Mouse (Mus musculus): ENCODE measurements at regions not wholly inside any gene's neighbourhood (a gene's known extent, or its start where the extent isn't known, plus 50 kb on each side); places are given as distances from the start of the nearest gene placed in this dataset.

DNA sequence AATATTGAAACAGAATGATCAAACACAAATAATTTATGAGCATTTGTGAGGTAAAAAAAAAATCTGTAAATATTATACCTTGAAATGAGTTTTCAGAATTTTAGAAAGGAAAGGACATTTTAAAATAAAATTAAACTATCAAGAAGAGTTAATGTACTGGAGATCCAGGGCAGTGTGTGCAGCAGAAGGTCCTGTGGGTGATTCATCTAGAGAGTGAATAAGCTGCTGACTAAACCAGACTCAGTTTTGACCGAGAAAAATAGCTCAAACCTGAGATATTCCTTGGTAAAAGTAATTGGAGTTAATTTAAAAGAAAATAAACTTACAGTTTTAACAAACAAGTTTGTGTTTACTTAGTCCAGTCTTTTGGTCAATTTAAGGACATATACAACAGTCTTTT lies 1118.6 kb upstream of the Celf2 start:
- DNase-seq = no peak

DNA sequence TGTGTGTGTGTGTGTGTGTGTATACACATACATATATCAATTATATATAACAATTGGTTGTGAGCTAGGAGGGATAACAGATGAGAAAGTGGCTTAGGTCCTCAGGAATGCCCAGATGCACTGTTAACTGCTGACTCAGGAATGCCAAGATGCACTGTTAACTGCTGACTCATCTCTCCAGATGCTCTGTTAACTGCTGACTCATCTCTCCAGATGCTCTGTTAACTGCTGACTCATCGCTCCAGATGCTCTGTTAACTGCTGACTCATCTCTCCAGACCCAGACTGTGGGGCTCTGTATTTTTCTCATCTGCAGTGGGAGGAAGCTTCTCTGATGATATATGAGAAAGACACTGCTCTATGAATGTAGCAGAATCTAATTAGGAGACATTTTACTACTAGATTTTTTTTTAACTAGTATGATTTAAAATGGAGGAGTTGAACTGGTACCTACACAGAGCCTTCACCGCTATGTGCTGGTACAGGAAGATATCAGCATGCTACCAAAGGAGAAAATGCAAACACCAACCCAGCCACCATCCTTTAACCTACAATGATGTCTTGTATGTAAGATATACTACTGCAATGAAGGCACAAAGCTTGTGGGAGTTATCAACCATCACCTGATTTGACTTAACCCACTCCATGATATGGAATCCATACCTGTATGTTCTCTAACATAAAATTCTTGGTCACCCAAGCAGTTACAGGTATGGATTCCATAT lies 1119.3 kb upstream of the Celf2 start:
- DNase-seq = no peak

DNA sequence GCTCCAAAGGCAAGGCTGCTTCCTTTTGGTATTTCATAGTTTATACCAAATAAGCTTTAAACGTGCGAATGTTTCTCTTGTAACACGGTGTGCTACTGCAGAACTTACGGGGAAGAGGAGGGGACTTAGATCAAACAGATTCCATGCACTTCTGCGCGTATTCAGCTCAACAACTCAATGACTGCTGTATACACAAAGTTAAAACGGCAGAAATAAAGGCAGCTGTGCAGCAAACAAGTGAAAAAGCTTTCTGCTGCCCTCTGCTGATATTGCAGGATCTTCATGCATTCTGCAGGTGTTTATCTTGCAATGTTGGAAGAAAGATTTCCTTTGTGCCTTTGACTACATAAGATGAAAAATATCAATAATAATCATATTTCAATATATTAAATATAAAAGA lies 1128.7 kb upstream of the Celf2 start:
- no peak for DNase-seq

DNA sequence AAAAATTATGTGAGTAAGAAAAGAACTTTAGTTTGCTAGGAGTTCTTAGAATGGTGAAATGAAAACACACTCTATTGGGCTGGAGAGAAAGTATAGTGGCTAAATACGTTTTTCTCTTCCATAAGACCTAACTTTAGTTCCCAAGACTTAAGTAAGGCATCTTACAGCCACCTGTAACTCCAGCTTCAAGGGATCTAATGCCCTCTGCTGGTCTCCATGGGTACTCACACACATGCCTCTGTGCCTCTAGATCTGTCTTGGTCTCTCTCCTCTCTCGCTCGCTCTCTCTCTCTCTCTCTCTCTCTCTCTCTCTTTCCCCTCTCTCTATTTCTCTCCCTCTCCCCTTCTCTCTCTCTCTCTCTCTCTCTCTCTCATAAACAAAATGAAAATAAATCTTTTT lies 1129.9 kb upstream of the Celf2 start:
- no peak for DNase-seq

DNA sequence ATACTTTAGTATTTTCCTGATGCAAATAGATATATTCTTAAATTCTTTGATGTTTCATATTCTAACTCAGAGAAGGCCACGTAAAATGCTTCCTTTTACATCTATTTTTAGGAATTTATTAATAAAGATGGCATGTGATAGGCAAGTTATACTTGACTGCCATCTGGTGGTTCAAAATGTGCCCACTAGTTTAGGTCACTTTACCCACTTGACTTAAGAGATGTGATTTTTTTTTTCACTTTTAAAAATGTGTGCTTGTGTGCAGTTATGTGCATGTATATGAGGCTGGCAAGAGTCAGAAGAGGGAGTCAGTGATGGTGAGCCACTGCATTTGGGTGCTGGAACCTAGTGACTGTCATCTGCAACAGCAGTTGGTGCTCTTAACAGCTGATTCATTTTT lies 1136.1 kb upstream of the Celf2 start:
- no peak for DNase-seq

DNA sequence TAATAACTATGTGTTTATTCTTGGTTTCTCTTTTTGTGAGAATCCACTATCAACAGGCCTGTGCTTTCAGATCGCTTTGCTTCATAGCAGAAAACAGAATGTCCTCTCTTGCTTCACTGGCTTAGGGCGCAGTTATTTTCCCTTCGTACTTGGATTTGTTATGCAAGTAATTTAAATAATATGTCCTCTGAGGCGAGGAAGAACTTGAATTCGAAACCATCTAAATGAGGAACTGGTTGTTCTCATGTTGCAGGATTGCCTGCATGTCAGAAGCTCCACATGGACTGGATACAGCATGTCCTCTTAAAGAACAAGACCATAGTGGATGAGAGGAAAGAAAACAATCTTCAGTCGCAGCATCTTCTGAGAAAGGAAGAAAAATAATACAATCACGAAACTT lies 1151.2 kb upstream of the Celf2 start:
- no peak for DNase-seq

DNA sequence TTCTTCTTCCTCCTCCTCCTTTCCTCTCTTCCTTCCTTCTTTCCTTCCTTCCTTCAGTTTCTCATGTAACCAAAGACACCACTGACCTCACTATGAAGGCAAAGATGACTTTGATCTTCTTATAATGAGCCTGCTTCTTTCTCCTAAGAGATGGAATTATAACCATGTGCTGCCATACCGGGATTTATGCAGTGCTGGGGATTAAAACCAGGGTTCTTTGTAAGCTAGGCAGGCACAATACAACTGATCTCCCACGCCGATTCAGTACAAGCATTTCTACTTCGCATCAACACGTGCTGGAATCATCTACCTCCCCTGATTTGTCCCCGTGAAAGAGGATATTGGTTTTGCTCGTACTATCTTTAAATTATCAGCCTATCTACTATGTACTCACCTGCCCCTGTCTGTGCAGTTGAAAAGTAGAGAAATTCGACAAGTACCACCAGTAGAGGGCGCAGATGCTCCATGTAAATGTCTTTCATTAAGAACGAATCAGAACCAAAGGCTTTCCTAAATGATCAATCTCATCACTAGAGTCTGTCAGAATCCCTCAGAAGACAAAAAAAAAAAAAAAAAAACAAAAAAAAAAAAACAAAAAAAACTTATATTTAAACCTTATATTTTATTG lies 1164.5 kb upstream of the Celf2 start:
- DNase-seq = peak; percentile 35

DNA sequence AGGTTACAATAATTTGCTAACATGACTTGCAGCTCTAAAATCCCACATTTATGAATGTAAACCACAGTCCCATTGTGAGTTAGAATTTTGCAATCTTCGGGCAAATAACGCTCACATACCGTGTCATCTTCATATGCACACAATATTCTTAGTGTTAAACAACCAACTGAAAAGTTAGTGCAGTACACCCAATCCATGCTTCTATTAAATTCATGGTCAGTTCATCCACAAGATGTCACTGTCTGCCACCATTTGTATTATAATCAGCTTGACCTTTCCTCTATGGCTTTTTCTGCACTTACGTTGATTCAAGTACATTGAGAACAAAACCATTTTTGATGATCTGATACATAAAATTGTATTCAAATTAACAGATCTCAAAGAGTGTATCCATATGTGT lies 1166.2 kb upstream of the Celf2 start:
- no peak for DNase-seq

DNA sequence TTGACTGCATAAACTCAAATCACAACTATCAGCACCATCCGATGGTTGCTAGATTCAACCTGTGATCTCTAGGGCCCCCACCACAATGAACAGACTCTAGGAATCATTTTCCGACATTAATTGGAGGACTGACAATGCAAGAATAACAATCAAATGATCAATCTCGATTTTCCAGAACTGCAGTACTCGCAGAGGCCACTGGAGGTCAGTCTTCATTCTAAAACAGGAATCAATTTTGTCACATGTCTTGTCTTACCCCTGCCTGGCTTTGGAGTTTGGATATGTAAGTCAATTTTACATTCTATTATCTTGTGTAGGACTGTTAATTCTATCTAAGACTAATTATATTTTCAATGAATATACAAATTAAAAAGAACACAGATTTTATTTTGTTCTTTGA lies 1167.2 kb upstream of the Celf2 start:
- DNase-seq = no peak

DNA sequence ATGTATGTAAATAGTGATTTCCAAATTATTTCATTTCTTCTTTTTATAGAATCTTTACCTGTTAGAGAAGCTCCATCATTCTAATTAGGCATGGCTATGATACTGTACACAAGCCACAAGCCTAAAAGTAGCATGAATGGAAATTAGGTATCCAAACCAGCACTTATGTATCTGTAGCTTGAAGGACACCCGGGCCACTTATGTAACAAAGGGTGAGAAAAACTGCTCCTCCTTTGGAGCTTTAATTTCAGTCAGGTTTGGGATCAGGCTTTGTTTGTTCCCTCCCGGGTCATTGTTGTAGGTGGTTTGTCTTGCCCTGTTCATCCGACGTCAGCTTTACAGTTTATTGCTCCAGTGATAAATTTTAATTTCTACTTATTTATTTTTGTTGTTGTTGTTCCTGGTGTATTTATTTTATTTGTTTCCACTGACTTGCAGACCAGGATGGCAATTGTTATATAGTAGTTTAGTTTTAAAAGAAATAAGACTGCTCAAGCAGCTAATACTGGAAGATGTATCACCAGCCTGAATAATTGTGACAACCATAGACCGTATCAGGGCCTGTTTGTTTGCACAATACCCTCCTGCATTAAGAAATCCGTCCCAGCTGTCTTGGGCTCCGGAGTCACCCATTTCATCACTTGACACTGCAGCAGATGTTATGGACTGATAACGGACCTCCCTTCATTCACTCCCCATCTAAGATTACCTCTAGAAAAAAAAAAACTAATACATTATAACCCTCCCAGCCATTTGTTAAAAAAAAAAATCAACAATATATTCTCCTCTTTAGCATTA lies 1181.7 kb upstream of the Celf2 start:
- DNase-seq = no peak

DNA sequence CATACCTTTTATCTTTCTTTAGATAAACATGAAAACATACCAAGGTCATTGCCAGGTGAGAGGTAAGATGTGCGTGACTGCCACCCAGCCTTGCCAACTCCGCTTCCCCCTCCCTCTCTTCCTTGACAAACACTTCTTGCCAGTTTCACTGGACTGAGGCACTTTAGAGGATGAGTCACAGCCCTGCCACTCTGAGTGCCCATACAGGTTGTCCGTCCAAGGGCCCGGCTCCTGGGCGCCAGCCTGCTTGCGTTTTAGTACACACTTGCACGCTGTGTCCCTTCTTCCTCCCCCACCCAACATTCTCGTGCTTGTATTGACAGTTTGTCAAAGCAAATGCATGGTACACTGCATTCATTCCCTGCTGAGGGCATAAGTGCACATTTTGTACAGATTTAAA lies 1151.7 kb upstream of the 4930412O13Rik start:
- DNase-seq = no peak

DNA sequence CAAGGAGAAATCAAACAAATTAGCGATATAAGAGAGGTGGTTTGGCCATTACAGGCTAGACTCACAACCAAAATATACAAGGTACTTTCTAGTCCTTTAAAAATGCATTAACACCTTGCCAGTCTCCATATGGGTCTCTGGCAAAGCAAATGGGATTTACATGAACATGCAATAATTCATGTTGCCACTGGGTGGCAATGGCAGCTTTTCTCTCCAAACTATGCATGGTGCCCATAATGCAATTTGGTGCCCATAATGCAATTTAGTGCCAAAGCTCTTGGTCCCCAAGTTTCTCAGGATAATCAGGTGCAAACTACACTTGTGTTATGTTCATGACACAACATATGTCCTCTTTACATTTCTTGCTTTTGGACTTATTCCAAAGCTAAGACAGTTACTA lies 1126.9 kb upstream of the 4930412O13Rik start:
- peak; percentile 6 for DNase-seq

DNA sequence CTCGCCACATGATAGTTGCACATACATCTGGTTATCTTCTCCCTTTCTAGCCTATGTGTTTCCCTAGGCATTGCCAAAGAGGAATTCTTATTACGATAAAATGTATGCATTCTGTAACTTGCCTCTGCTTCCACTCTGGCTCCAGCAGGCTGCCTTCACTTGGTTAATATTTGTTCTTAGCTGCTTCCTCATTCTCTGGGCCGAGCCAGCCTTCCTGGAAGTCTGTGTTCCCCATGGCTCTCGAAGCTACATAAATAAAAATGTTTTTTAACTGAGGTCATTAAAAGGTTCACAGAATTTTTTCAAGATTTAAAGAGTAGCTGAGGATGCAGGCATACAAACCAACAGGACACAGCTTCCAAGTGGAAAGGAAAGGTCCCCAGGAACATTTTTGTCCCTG lies 1124.5 kb upstream of the 4930412O13Rik start:
- DNase-seq = no peak

DNA sequence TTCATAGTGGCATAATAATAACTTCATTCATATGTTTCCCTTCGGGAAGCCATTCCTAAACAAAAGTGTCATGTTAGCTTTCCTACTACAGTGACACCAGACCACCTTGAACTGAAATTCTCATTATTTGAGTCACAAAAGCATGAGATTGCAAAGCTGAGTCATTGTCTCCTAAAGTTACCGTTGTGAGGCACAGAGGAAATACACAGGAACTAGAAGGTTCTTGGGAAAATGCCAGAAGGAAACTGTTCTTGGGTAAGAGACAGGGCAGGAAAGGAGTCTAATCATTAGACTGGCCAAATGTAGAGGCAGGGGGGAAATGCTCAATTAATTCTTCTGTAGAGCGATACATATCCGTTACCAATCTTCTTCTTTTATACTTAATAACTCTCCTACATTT lies 1110.4 kb upstream of the 4930412O13Rik start:
- DNase-seq = no peak

DNA sequence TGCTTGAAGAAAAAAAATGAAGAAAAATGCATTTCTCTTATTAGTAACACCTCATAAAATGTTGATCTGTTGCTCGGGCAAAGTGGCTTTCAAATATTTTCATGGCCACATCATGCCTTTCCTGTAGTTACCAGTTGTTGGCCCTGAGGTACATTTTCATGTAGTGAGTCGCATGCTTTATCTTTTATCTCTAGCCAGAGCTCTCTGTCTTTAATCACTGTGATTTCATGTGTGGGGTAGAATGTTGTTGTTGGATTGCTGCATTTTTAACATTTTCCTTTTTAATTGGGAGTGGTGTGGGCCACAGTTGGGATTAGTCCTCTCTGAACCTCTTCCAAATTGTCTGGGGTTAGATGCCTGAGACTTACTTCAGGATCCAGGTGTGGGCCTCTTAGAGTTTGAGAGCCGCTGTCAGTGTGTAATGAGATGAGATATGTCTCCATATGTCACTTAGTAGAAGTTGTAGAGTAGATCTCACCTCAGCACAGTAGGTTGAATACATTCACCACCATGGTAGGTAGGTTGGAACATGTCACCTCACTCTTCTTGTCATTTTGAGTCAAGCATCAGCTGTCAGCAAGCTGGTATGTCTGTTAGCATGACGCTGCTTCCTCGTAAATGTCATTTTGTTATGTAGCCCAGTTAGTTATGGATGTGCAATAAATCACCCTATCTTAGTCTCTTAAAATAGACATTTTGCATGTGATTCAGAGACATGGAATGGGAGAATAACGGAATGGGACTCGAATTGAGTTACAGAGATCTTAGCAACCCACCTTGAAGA lies 1099.7 kb upstream of the 4930412O13Rik start:
- DNase-seq = no peak

DNA sequence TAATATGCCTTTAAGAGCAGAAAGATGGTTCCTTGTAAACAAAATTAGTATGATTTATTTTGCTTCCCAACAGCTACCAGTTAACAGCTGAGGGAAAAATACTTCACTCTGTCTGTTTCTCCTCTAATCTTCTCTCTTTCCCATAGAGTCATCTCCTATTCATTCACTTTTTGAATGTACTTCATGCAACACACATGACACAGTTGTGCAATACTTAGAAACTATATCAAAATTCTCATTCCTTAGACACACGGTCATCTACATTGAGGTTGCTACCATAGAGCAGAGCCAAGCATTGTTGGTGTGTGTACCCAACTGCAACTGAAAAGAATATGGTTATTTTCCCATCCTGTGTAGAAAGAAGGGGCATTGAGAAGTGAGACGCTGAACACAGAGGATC lies 1098.8 kb upstream of the 4930412O13Rik start:
- no peak for DNase-seq

DNA sequence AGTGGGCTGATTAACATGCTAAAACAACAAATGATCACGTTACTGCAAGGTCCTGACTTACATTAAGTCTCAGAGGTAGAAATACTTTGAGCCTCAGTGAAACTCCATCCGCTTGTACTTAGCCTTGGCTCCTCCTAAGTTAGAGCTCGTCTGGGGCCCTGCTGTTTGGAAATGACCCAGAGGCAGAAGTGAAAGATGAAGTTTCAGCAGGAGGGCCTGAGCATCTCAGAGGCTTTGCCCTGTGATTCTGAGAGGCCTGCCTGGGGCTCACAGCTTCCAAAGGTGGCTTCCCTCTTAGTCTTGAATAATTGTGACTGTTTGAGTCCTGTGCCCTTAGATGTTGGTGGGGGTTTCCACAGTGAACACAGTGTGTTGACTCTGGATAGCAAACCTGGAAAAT lies 1079.0 kb upstream of the 4930412O13Rik start:
- no peak for DNase-seq

DNA sequence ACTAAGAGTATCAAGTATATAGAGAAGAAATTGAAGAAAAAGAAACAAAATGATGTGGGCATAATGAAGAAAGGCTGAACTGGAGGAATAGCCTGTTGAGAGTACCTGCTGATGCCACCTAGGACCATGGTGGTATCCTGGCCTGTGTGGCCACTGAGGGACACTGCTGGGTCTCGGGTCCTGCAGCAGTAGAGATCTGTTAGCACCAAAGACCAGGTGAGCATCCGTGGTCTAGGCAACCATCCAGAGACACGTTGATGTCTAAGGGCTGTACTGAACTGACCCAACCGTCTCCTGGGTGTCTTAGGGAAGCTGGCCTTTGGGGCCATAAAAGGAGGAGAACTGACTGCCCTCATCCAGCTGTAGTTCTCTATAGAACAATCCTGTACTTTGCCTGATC lies 1071.4 kb upstream of the 4930412O13Rik start:
- no peak for DNase-seq

DNA sequence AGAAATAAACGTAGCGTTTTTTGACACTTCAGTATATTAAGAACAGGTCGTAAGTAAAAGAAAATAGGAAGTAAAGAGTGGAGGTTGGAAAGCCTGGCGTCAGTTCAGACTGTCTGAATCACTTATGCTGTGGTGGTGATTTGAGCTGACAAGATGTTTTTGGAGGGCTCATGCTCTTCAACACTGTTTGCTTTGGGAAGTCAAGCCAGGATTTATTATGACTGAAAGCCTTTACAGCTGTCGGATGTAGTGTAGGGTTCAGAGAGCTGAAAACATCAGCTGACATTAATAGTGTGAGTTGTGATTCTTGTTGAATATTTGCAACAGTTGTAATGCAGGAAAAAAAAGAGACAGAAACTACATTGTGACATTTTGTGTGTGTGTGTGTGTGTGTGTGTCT lies 1062.9 kb upstream of the 4930412O13Rik start:
- no peak for DNase-seq

DNA sequence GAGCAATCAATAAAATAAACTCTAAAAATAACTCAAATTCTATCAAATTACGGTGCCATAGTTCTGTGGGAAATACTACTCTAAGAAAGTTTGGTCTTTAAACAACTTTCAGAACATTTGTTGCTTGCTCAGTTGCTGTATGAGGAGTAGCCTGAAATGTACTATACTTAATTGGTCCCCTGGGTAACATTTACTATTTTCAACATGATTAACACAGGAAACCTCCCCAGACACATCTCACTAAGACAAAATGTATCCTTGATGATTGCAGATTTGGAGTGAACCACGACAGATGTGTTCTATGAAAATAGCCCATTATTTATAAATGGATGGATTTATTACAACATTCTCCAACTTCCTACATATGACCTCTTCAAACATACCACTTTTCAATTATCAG lies 1055.6 kb upstream of the 4930412O13Rik start:
- no peak for DNase-seq

All from cerebellum, adult 11 months (tissue).